Mouse (Mus musculus): ENCODE results near the gene Ephb6. TPM values are rescaled to one million over a fixed set of nuclear protein-coding genes. Genes with fewer than 3 reads are reported as not detected.

The Ephb6 gene
- polyA plus RNA-seq, 1 experiment = not detected

- 73% methylated on average over 5 of the region's 5 CpGs for WGBS
- Histone ChIP-seq H3K4me3 (ENCODE audit: insufficient read depth, low read depth, low read length) (no peak overlapping the region), H3K4me1 (ENCODE audit: control insufficient read depth, insufficient read depth, low read length) (peaks cover 13% of the 10 kb centered on the region), H3K27ac (ENCODE audit: insufficient read depth, low read depth, low read length) (no peak overlapping the region)
- no peak for TF ChIP-seq CTCF (IDR thresholded peaks at IDR 0.05; ENCODE audit: insufficient read depth, low read depth, low read length)
- no peak for TF ChIP-seq POLR2A (IDR thresholded peaks at IDR 0.05; ENCODE audit: insufficient read depth, low read depth, low read length)
Measured at GRCm38 (mm10) chr6:41607637-41608036, 2.4 kb downstream of the Ephb6 start.

- Histone ChIP-seq H3K4me3 (ENCODE audit: insufficient read depth, low read depth, low read length) (no peak overlapping the region), H3K27ac (ENCODE audit: insufficient read depth, low read depth, low read length) (no peak overlapping the region), H3K4me1 (ENCODE audit: control insufficient read depth, insufficient read depth, low read length) (no peaks in the 10 kb centered on the region)
- WGBS = 93% methylated on average over 9 of the region's 9 CpGs
- TF ChIP-seq CTCF (IDR thresholded peaks at IDR 0.05; ENCODE audit: insufficient read depth, low read depth, low read length) (no peak), POLR2A (IDR thresholded peaks at IDR 0.05; ENCODE audit: insufficient read depth, low read depth, low read length) (no peak)
Measured at GRCm38 (mm10) chr6:41620173-41620798, 15.0 kb downstream of the Ephb6 start.

DNA sequence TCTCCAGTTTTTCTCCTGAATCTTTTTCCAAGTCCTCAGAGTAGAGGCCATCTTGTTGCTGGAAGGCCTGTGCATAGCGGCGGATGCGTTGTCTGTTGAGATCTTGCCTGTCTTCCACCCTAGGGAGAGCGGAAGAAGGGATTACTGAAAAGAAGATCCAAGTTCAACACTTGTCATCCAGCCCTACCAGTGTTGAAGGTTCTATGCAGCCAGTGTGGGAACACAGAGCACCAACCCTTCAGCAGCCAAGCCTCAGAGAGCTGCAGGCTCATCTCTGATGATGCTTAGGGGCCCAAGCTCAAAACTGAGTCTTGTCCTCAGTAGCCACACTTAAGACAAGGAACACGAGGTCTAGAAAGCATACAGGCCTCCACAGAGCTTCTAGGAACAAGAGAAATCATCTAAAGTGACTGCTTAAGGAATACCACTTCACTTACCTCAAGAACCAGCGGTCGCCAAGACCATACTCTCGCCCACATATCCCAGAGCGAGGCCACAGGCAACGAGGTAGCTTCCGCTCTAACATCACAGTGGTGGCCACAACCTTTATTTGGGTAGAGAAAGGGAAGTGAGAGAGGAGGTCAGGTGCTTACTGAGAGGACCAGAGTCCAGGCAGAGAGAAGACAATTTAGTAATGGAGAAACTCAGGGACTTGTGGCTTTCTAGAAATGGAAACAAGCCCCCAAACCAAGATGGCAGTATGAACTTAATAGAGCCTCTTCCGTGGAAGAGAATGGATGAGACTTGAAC is 16.1 kb downstream of the Ephb6 start:
- 92% methylated on average over 12 of the region's 12 CpGs for WGBS
- TF ChIP-seq POLR2A (IDR thresholded peaks at IDR 0.05; ENCODE audit: insufficient read depth, low read depth, low read length) = no peak
- H3K4me3 ChIP-seq (ENCODE audit: insufficient read depth, low read depth, low read length) = no peak overlapping the region
- no peak overlapping the region for H3K27ac ChIP-seq (ENCODE audit: insufficient read depth, low read depth, low read length)
- H3K4me1 ChIP-seq (ENCODE audit: control insufficient read depth, insufficient read depth, low read length) = no peaks in the 10 kb centered on the region

- TF ChIP-seq CTCF (IDR thresholded peaks at IDR 0.05; ENCODE audit: insufficient read depth, low read depth, low read length) (0 out of 2 replicates have a peak, but pooled peaks have one; percentile 9), POLR2A (IDR thresholded peaks at IDR 0.05; ENCODE audit: insufficient read depth, low read depth, low read length) (no peak)
- H3K27ac ChIP-seq (ENCODE audit: insufficient read depth, low read depth, low read length) = no peak overlapping the region
- WGBS = 68% methylated on average over 9 of the region's 9 CpGs
- no peak overlapping the region for H3K4me3 ChIP-seq (ENCODE audit: insufficient read depth, low read depth, low read length)
- H3K4me1 ChIP-seq (ENCODE audit: control insufficient read depth, insufficient read depth, low read length) = no peaks in the 10 kb centered on the region
Measured at GRCm38 (mm10) chr6:41622661-41623060, 17.4 kb downstream of the Ephb6 start.

- no peak for TF ChIP-seq CTCF (IDR thresholded peaks at IDR 0.05; ENCODE audit: insufficient read depth, low read depth, low read length)
- TF ChIP-seq POLR2A (IDR thresholded peaks at IDR 0.05; ENCODE audit: insufficient read depth, low read depth, low read length) = no peak
- no peak overlapping the region for H3K27ac ChIP-seq (ENCODE audit: insufficient read depth, low read depth, low read length)
- no peaks in the 10 kb centered on the region for H3K4me1 ChIP-seq (ENCODE audit: control insufficient read depth, insufficient read depth, low read length)
- 80% methylated on average over 1 of the region's 1 CpGs for WGBS
- H3K4me3 ChIP-seq (ENCODE audit: insufficient read depth, low read depth, low read length) = no peak overlapping the region
Measured at GRCm38 (mm10) chr6:41628180-41628579, 22.9 kb downstream of the Ephb6 start.

DNA sequence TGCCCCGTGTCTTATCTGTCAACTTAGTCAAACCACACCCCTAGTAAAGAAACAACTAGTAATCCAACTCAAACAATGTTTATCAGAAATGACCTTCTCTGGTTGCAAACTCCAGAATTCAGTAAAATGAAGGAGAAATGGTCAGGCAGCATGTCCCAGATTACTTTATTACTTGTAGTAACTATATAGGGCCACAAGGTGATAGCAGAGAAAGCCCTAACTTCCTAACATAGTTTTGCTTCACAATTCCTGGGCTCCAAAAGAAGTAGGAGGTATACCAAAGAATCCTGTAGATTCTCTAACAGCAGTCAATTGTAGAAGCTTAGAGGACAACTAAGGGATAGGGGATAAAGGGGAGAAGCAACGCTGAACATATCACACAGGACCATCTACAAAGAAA is 25.5 kb downstream of the Ephb6 start:
- H3K4me1 ChIP-seq (ENCODE audit: control insufficient read depth, insufficient read depth, low read length) = peaks cover 2% of the 10 kb centered on the region
- 87% methylated on average over 2 of the region's 2 CpGs for WGBS
- no peak for TF ChIP-seq CTCF (IDR thresholded peaks at IDR 0.05; ENCODE audit: insufficient read depth, low read depth, low read length)
- H3K27ac ChIP-seq (ENCODE audit: insufficient read depth, low read depth, low read length) = no peak overlapping the region
- no peak overlapping the region for H3K4me3 ChIP-seq (ENCODE audit: insufficient read depth, low read depth, low read length)

DNA sequence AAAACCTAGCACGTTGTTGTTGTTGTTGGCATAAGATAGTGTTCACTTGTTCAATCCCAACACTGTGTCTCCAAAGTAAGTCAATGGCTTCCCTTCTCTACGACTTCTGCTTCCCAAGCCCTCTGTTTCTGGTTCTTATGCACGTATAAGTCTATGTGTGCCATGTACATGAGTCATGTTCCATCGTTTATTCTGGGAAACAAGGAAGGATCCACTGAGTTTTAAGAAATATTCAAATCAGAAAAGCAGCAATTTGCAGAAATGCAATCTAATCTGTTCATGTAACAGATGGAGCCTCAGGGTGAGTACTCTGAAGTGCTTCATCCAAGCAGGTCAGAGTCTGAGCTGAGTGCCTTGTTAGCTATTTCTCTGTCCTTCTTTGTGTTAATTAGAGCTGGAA is 26.3 kb downstream of the Ephb6 start:
- no peak overlapping the region for H3K4me3 ChIP-seq (ENCODE audit: insufficient read depth, low read depth, low read length)
- TF ChIP-seq POLR2A (IDR thresholded peaks at IDR 0.05; ENCODE audit: insufficient read depth, low read depth, low read length) (no peak), CTCF (IDR thresholded peaks at IDR 0.05; ENCODE audit: insufficient read depth, low read depth, low read length) (no peak)
- peaks cover 7% of the 10 kb centered on the region for H3K4me1 ChIP-seq (ENCODE audit: control insufficient read depth, insufficient read depth, low read length)
- H3K27ac ChIP-seq (ENCODE audit: insufficient read depth, low read depth, low read length) = no peak overlapping the region
- WGBS = 79% methylated on average over 4 of the region's 4 CpGs

DNA sequence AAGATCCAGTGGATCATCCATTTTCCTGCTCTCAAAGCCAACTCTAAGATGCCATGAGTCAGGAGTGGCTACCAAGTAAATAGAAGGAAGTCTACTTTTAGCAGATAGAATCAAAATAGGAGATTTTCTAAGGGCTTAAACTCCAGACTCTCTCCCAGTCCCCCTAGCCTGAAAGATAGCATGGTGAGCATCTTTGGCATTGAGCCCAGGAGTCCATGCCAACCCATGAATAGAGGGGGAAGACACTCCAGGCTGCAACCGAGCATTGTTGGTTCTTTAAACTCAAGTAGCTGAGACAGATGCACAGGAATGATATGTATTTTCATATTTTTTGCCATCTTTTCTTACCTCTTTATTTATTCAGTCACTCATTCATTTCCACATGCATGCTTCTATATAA is 29.9 kb downstream of the Ephb6 start:
- no peak for TF ChIP-seq POLR2A (IDR thresholded peaks at IDR 0.05; ENCODE audit: insufficient read depth, low read depth, low read length)
- TF ChIP-seq CTCF (IDR thresholded peaks at IDR 0.05; ENCODE audit: insufficient read depth, low read depth, low read length) = no peak
- WGBS = 14% methylated on average over 1 of the region's 1 CpGs
- Histone ChIP-seq H3K4me3 (ENCODE audit: insufficient read depth, low read depth, low read length) (no peak overlapping the region), H3K27ac (ENCODE audit: insufficient read depth, low read depth, low read length) (no peak overlapping the region), H3K4me1 (ENCODE audit: control insufficient read depth, insufficient read depth, low read length) (peaks cover 7% of the 10 kb centered on the region)

- 33% methylated on average over 5 of the region's 5 CpGs for WGBS
- TF ChIP-seq POLR2A (IDR thresholded peaks at IDR 0.05; ENCODE audit: insufficient read depth, low read depth, low read length) (no peak), CTCF (IDR thresholded peaks at IDR 0.05; ENCODE audit: insufficient read depth, low read depth, low read length) (no peak)
- Histone ChIP-seq H3K27ac (ENCODE audit: insufficient read depth, low read depth, low read length) (no peak within 1 kb of the TSS), H3K4me3 (ENCODE audit: insufficient read depth, low read depth, low read length) (no peak within 1 kb of the TSS), H3K4me1 (ENCODE audit: control insufficient read depth, insufficient read depth, low read length) (peaks cover 7% of the 10 kb centered on the region)
Measured at GRCm38 (mm10) chr6:41636178-41636577, 30.9 kb downstream of the Ephb6 start, which contains the start of gene Trpv6. Gene Trpv6, minus strand, starts transcription at chr6:41636405.

Data from olfactory bulb, adult 2 months (tissue).